Mouse (Mus musculus) forelimb bud, embryonic 11.5 days (tissue): ENCODE data around the gene Tekt5.

Experiments used
- DNase-seq: peaks from one replicate; pipeline ENCODE4 v3.0.0-alpha.2; 2012; ENCODE audit warnings: low read depth, low spot score

Tekt5 gene

GRCm38 (mm10) chr16:10394699-10395540 lies at the start of gene Tekt5:
TSS of gene Tekt5 (minus strand) at chr16:10395490.
- peak; percentile 14 for DNase-seq

- no peak for DNase-seq
Observed at GRCm38 (mm10) chr16:10443723-10444122, 48.4 kb upstream of the Tekt5 start.

GRCm38 (mm10) chr16:10441761-10442160 lies 46.5 kb upstream of the Tekt5 start:
- DNase-seq: no peak

- no peak for DNase-seq
Observed at GRCm38 (mm10) chr16:10441328-10441727, 46.0 kb upstream of the Tekt5 start.

GRCm38 (mm10) chr16:10438055-10438454 lies 42.8 kb upstream of the Tekt5 start:
- no peak for DNase-seq

GRCm38 (mm10) chr16:10436166-10436565 lies 40.9 kb upstream of the Tekt5 start:
- DNase-seq: no peak

GRCm38 (mm10) chr16:10433344-10433743 lies 38.1 kb upstream of the Tekt5 start:
- DNase-seq: no peak

- no peak for DNase-seq
Observed at GRCm38 (mm10) chr16:10432387-10432786, 37.1 kb upstream of the Tekt5 start.

- DNase-seq: no peak
Observed at GRCm38 (mm10) chr16:10431911-10432310, 36.6 kb upstream of the Tekt5 start.

- DNase-seq: no peak
Observed at GRCm38 (mm10) chr16:10420447-10421054, 25.3 kb upstream of the Tekt5 start.

GRCm38 (mm10) chr16:10417723-10418259 lies 22.5 kb upstream of the Tekt5 start:
- DNase-seq: no peak

GRCm38 (mm10) chr16:10416866-10417265 lies 21.6 kb upstream of the Tekt5 start:
- no peak for DNase-seq

- DNase-seq: no peak
Observed at GRCm38 (mm10) chr16:10415976-10416375, 20.7 kb upstream of the Tekt5 start.

- peak; percentile 95 for DNase-seq
Observed at GRCm38 (mm10) chr16:10411764-10412746, 16.8 kb upstream of the Tekt5 start, which contains the start of gene Nubp1. TSS of gene Nubp1 (plus strand) at chr16:10411948.

GRCm38 (mm10) chr16:10399160-10399559 lies 3.9 kb upstream of the Tekt5 start:
- DNase-seq: peak; percentile 84

- DNase-seq: no peak
Observed at GRCm38 (mm10) chr16:10398755-10399154, 3.5 kb upstream of the Tekt5 start.

GRCm38 (mm10) chr16:10392587-10392986 lies 2.7 kb downstream of the Tekt5 start:
- DNase-seq: no peak

- DNase-seq: no peak
Observed at GRCm38 (mm10) chr16:10388634-10389365, 6.5 kb downstream of the Tekt5 start.

- no peak for DNase-seq
Observed at GRCm38 (mm10) chr16:10385261-10385660, 10.0 kb downstream of the Tekt5 start.

- no peak for DNase-seq
Observed at GRCm38 (mm10) chr16:10384544-10384943, 10.7 kb downstream of the Tekt5 start.

- DNase-seq: no peak
Observed at GRCm38 (mm10) chr16:10384060-10384497, 11.2 kb downstream of the Tekt5 start.
